Mouse (Mus musculus) neutrophil, adult 5-6 weeks (primary cell): ENCODE results near the gene Kcnd3. TPM values are rescaled to one million over a fixed set of nuclear protein-coding genes. Genes with fewer than 3 reads are reported as not detected.

ENCODE experiments used
- ATAC-seq: fragments of 151-379, 151-347 bp; 2 replicates; pipeline ENCODE4 v1.8.0; 2017; ENCODE audit warnings: mild to moderate bottlenecking, moderate TSS enrichment; ENCODE audit not compliant: insufficient number of reproducible peaks, poor library complexity, low FRiP score, severe bottlenecking; ENCODE audit errors: extremely low read depth
- total RNA-seq: library from RNA; stranded (forward); fragments of 200-1000 nt; gene quantifications from 2 replicates; pipeline ENCODE4 v1.2.3, GENCODE M21; 2017

The Kcnd3 gene
- total RNA-seq, 1 experiment from 2014 or later: not detected

DNA sequence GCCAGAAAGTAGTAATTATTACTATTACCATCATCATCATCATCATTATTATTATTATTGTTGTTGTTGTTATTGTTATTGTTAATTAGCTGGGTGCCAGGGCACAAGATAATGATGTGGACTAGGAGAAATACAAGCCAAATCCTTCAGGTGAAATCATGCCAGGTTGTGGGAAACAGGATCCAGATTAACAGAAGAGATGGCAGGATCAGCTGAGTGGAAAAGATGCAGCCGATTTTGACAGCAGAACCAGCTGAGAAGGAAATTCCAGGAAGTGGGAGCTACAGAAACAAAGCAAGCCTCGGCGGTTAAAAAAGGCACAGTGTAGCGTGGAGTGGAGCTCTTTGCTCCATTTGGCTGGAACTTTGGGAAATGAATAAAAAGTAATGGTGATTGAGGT, 171.0 kb downstream of the Kcnd3 start:
- ATAC-seq: no peak

DNA sequence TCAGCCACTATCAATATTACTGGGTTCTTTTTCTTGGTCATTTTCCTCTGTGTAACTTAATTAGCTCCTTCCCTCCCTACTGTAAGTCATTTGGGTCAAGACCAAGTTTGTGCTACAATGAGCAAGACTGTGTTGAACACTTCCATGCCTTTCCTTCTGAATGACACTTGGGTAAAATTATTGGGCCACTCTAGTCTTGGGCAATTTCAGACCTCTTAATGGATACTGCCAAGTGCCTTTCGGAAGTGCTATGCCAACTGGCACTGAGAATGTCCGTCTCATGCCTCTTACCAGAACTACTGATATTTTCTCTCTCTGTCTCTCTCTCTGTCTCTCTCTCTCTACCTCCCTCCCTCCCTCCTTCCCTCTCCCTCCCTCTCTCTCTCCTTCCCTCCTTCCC, 173.8 kb downstream of the Kcnd3 start:
- no peak for ATAC-seq

GRCm38 (mm10) chr3:105627258-105627657, 175.1 kb downstream of the Kcnd3 start:
- ATAC-seq: no peak

- no peak for ATAC-seq
Measured at GRCm38 (mm10) chr3:105632296-105632695, 180.2 kb downstream of the Kcnd3 start.

DNA sequence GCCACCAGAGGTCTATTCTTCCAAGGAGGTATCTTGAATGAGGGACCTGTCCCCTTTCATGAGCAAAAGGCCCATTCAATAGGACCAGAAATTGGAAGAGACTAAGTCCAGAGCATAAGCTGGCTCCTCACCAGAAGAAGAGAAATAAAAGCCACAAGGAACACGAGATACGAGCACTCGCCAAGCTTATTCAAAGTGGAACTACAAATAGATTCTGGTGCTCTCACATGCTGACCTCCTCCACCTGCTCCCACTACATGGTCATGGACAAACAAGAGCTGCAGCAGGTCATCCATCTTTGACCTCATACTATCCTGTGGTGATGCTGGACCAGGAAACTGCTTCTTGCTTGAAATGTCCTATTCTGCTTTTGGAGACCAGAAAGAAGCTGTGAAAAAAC, 180.9 kb downstream of the Kcnd3 start:
- no peak for ATAC-seq

DNA sequence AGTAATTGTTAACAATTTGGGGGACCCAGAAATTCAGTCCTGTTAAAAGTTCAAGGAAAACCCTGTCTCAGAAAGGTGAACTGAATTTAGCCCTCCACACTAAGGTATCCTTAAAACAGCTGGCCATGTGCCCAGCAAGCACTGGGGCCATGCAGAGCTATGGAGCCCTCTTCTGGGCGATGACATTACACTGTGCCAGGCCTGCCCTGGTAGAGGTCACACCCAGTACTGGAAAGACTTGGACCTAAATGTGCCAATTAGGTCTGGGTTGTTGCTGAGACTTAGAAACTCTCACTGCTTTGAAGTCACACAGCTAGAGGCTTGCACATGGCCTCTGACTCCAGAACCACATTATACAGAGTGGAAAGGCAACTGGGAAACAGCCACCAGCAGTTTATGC, 190.1 kb downstream of the Kcnd3 start:
- ATAC-seq: no peak

DNA sequence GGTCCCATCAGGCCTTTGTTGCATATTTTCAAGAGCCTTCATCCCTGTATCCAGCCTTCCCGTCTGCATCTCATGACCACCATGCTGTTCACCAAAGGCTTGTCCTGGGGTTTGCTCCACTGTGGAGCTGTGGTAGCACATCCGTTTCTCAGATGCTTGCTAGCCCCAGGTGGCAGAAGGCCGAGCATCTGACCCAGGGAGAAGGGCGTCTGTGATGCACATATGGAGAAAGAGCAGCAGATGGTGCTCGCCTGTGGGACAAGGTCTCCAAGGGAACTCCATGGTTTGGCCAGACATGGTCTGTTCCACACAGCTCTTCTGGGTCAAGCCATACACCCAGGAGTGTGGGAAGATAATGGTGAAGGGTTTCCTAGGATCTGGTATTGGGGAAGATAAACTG, 191.4 kb downstream of the Kcnd3 start:
- no peak for ATAC-seq

- no peak for ATAC-seq
Measured at GRCm38 (mm10) chr3:105648889-105649567, 196.9 kb downstream of the Kcnd3 start.

GRCm38 (mm10) chr3:105653544-105654380, 201.6 kb downstream of the Kcnd3 start:
- no peak for ATAC-seq

DNA sequence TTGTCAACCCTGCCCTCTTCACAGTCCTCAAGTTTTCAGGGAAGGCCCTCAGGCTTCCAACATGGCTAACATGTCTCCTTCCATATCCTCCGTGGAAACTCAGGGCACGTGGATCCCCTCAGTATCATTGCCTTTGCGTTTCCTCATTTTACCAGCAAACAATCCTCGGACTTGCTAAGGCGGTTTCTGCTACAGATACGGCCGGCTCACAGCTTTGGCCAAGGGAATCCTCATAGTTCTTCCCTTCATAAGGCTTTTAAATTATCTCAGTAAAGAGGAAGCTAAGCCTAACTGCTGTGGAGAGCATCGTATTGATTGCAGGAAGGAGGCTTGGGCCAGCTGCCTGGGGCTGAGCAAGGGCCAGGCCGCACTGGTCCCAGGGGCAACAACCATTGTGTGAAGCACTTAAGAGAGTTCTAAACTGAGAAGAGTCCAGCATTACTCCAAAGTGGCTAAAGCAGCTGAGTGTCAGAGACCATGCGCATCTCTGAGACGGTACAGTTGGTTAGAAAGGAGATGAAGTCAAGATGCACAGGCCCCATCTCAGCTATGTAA, 203.0 kb downstream of the Kcnd3 start:
- ATAC-seq: no peak

GRCm38 (mm10) chr3:105660530-105660929, 208.4 kb downstream of the Kcnd3 start:
- no peak for ATAC-seq

DNA sequence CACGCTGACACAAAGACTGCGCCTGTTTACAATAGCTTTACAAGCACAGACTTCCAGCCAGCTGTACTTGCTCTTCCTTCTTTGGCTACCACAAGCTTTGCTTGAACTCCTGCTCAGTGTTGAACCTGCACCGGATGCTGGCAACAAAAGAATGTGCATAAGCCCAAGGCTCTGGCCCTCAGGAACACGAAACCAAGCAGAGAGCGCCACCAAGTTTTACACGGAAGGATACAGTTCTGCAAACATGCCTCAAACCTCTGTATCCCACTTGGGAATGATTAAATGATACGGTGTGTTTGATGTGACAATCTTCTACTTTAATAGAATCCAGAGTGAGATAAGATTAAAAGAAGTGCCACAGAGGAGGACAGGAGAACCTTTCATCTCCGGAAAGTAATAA, 210.9 kb downstream of the Kcnd3 start:
- no peak for ATAC-seq

- no peak for ATAC-seq
Measured at GRCm38 (mm10) chr3:105665105-105665765, 213.1 kb downstream of the Kcnd3 start.

- ATAC-seq: no peak
Measured at GRCm38 (mm10) chr3:105666996-105667523, 214.9 kb downstream of the Kcnd3 start.

- no peak for ATAC-seq
Measured at GRCm38 (mm10) chr3:105668161-105668560, 216.0 kb downstream of the Kcnd3 start.

DNA sequence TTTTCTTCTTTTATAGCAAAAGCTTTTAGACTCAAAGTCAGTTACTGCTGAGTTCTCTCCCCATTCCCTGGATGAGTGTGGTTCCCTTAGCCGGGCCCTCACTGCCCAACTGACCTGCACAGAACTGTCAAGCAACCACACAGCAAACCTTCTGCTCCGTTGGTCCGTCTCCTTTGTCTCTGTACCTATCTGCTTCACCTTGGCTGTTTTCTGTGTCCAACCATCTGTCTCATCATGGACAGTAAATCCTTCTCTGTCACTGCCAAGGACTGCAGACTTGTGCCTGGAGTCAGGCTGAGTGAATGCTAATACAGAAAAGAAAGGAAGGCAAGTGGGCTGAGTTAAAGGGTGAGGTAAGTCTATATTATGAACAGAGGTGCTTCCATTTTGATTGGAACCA, 217.6 kb downstream of the Kcnd3 start:
- no peak for ATAC-seq

DNA sequence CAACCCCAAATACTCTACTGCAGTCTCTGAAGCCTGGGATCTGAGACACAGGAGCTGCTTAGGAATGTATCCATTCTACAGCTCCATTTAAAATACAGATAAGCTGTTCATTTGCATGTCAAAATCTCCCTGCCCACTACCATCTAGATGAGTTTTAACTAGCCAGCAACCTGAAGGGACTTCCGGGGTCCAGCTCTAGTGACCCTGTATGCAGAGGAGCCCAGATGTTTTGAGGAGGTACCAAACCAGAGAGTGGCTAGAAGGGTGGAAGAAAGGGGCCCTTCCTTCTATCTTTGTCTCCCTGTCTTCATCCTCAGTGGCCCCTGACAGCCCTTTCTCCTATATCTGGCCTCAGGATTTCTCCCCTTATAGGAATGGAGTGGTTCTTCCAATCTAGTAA, 218.7 kb downstream of the Kcnd3 start:
- ATAC-seq: no peak

GRCm38 (mm10) chr3:105674595-105675218, 222.6 kb downstream of the Kcnd3 start:
- ATAC-seq: peak; percentile 95

DNA sequence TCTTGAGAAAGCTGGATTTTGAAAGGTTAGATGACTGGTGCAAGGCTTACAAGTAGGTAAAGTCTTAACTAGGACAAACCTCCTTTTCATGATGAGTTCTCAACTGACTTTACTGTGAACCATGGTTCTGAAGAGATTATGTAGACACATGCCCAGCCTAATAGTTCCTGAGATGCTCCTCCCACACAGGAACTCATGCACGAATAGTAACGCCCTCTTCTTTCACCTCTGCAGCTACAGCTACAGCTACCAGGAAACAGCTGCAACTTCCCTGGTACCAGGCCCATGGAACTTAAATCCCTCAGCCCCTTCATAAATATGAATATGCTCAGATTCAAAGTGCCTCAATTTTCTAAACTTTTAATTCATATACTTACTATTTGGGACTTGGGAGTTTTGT, 223.8 kb downstream of the Kcnd3 start:
- no peak for ATAC-seq
